Mouse (Mus musculus) heart, postnatal 0 days (tissue): ENCODE results near the gene Adgrg5.

Experiments used
- CTCF ChIP-seq: IDR thresholded peaks from 2 replicates; pipeline ENCODE4 v1.5.1; 2016; ENCODE audit warnings: antibody characterized with exemption, control low read depth, low read depth
- EP300 ChIP-seq: IDR thresholded peaks from 2 replicates; pipeline ENCODE4 v1.6.1; 2016; ENCODE audit warnings: antibody characterized with exemption, low read depth

GRCm38 (mm10) chr8:94933918-94934317, 10.4 kb downstream of the Adgrg5 start:
- TF ChIP-seq CTCF (no peak), EP300 (no peak)
